Mouse (Mus musculus) C2C12 (cell line): ENCODE measurements around the gene Gm266. TPM values are rescaled to one million over a fixed set of nuclear protein-coding genes. Genes with fewer than 3 reads are reported as not detected.

ENCODE experiments used
- H3K27me3 ChIP-seq: one replicate; pipeline ENCODE4 v1.6.1; 2011; ENCODE audit not compliant: control insufficient read depth, insufficient read depth, insufficient read length
- H3K36me3 ChIP-seq: one replicate; pipeline ENCODE4 v1.6.1; 2011; ENCODE audit not compliant: control insufficient read depth, insufficient read depth
- H3K4me3 ChIP-seq: one replicate; pipeline ENCODE4 v1.5.1; 2011; ENCODE audit warnings: mild to moderate bottlenecking, control low read depth; ENCODE audit not compliant: poor library complexity, insufficient read depth, severe bottlenecking
- H3K79me2 ChIP-seq: one replicate; pipeline ENCODE4 v1.6.1; 2011; ENCODE audit not compliant: control insufficient read depth, insufficient read depth
- H3K79me3 ChIP-seq: one replicate; pipeline ENCODE4 v1.6.1; 2011; ENCODE audit warnings: low read depth, control low read depth
- H3ac ChIP-seq: one replicate; pipeline ENCODE3; 2011; ENCODE audit warnings: low read depth; ENCODE audit not compliant: control insufficient read depth, insufficient read length
- CEBPB ChIP-seq: IDR thresholded peaks from one replicate; pipeline ENCODE4 v1.6.1; 2011; ENCODE audit warnings: low read depth, mild to moderate bottlenecking, control low read depth, moderate library complexity
- CTCF ChIP-seq: IDR thresholded peaks from one replicate; pipeline ENCODE4 v1.5.1; 2011; ENCODE audit not compliant: control insufficient read depth, insufficient read depth, insufficient read length
- FOSL1 ChIP-seq: IDR thresholded peaks from one replicate; pipeline ENCODE4 v1.8.0; 2011; ENCODE audit warnings: mild to moderate bottlenecking, low read length; ENCODE audit not compliant: poor library complexity, insufficient read depth, severe bottlenecking
- MAX ChIP-seq: IDR thresholded peaks from one replicate; pipeline ENCODE4 v1.6.1; 2011; ENCODE audit warnings: mild to moderate bottlenecking, control low read depth
- MYOD1 ChIP-seq: IDR thresholded peaks from one replicate; pipeline ENCODE4 v1.6.1; 2011; ENCODE audit warnings: low read depth; ENCODE audit not compliant: control insufficient read depth, insufficient read length
- MYOG ChIP-seq: IDR thresholded peaks from one replicate; pipeline ENCODE4 v1.6.1; 2011; ENCODE audit not compliant: control insufficient read depth, insufficient read length; ENCODE audit errors: extremely low read depth
- USF1 ChIP-seq: IDR thresholded peaks from one replicate; pipeline ENCODE4 v1.6.1; 2011; ENCODE audit warnings: low read depth, mild to moderate bottlenecking, control low read depth, moderate library complexity
- polyA plus RNA-seq: library from polyadenylated mRNA; unstranded; fragments of >200 nt; fragmentation: generic; extraction: Trizol; gene quantifications from one replicate; pipeline ENCODE4 v1.2.1, GENCODE M21; 2012; ENCODE audit warnings: missing spikeins

Gm266 gene
- polyA plus RNA-seq, 1 experiment = 2.1 TPM

- H3K4me3 ChIP-seq = no peak overlapping the region
- no peaks in the 10 kb centered on the region for H3K79me2 ChIP-seq
- H3K79me3 ChIP-seq = no peaks in the 10 kb centered on the region
- H3K36me3 ChIP-seq = no peaks in the 10 kb centered on the region
- no peak overlapping the region for H3ac ChIP-seq
- TF ChIP-seq USF1 (no peak), FOSL1 (no peak), CEBPB (no peak), MYOG (no peak), MAX (no peak), MYOD1 (no peak), CTCF (no peak)
- H3K27me3 ChIP-seq = peaks cover 3% of the 10 kb centered on the region
Observed at GRCm38 (mm10) chr12:111524469-111524868, 38.8 kb upstream of the Gm266 start.

GRCm38 (mm10) chr12:111520994-111521393, 35.4 kb upstream of the Gm266 start:
- Histone ChIP-seq H3ac (no peak overlapping the region), H3K27me3 (peaks cover 3% of the 10 kb centered on the region), H3K79me3 (no peaks in the 10 kb centered on the region), H3K4me3 (no peak overlapping the region), H3K36me3 (no peaks in the 10 kb centered on the region), H3K79me2 (no peaks in the 10 kb centered on the region)
- TF ChIP-seq MYOG (no peak), FOSL1 (no peak), CEBPB (no peak), CTCF (no peak), USF1 (no peak), MAX (no peak), MYOD1 (no peak)

GRCm38 (mm10) chr12:111519821-111520220, 34.2 kb upstream of the Gm266 start:
- Histone ChIP-seq H3K4me3 (no peak overlapping the region), H3K79me3 (no peaks in the 10 kb centered on the region), H3K27me3 (peaks cover 3% of the 10 kb centered on the region), H3ac (no peak overlapping the region), H3K36me3 (no peaks in the 10 kb centered on the region), H3K79me2 (no peaks in the 10 kb centered on the region)
- TF ChIP-seq USF1 (no peak), MAX (no peak), CTCF (no peak), CEBPB (no peak), MYOD1 (no peak)

- Histone ChIP-seq H3K27me3 (peaks cover 3% of the 10 kb centered on the region), H3K36me3 (no peaks in the 10 kb centered on the region), H3K79me2 (no peaks in the 10 kb centered on the region), H3K4me3 (no peak overlapping the region), H3K79me3 (no peaks in the 10 kb centered on the region), H3ac (no peak overlapping the region)
- TF ChIP-seq CEBPB (no peak), MAX (no peak), USF1 (no peak), CTCF (no peak), MYOD1 (no peak), FOSL1 (no peak), MYOG (no peak)
Observed at GRCm38 (mm10) chr12:111518391-111518790, 32.8 kb upstream of the Gm266 start.

- H3K36me3 ChIP-seq = no peaks in the 10 kb centered on the region
- peaks cover 3% of the 10 kb centered on the region for H3K27me3 ChIP-seq
- H3ac ChIP-seq = no peak overlapping the region
- H3K4me3 ChIP-seq = no peak overlapping the region
- TF ChIP-seq MYOG (no peak), MYOD1 (no peak), FOSL1 (no peak), USF1 (no peak), CTCF (no peak), MAX (no peak), CEBPB (no peak)
- H3K79me2 ChIP-seq = no peaks in the 10 kb centered on the region
- H3K79me3 ChIP-seq = no peaks in the 10 kb centered on the region
Observed at GRCm38 (mm10) chr12:111517901-111518300, 32.3 kb upstream of the Gm266 start.

GRCm38 (mm10) chr12:111516826-111517225, 31.2 kb upstream of the Gm266 start:
- H3K4me3 ChIP-seq = no peak overlapping the region
- no peaks in the 10 kb centered on the region for H3K79me3 ChIP-seq
- H3K27me3 ChIP-seq = peaks cover 3% of the 10 kb centered on the region
- TF ChIP-seq USF1 (no peak), FOSL1 (no peak), MYOD1 (no peak), MYOG (no peak), CTCF (no peak), MAX (no peak), CEBPB (no peak)
- H3K36me3 ChIP-seq = no peaks in the 10 kb centered on the region
- H3K79me2 ChIP-seq = no peaks in the 10 kb centered on the region
- no peak overlapping the region for H3ac ChIP-seq
